Mouse (Mus musculus) liver, embryonic 14.5 days (tissue): ENCODE measurements at regions not wholly inside any gene's neighbourhood (a gene's known extent, or its start where the extent isn't known, plus 50 kb on each side); places are given as distances from the start of the nearest gene placed in this dataset.

Source experiments
- CTCF ChIP-seq: IDR thresholded peaks from 2 replicates; pipeline ENCODE4 v1.5.1; 2016; ENCODE audit warnings: antibody characterized with exemption, low read depth, control low read depth
- EP300 ChIP-seq: IDR thresholded peaks from 2 replicates; pipeline ENCODE4 v1.6.1; 2016; ENCODE audit warnings: antibody characterized with exemption, low read depth

GRCm38 (mm10) chr7:70283836-70284235 is 82.7 kb downstream of the Nr2f2 start:
- TF ChIP-seq CTCF = no peak
- TF ChIP-seq EP300 = no peak
